Mouse (Mus musculus) cerebellum, adult 2 months (tissue): ENCODE measurements around the gene Ctsw.

Source experiments
- CTCF ChIP-seq: fragments of 200-500 bp; IDR thresholded peaks from 2 replicates; pipeline ENCODE4 v1.5.1; 2011; ENCODE audit warnings: low read depth, mild to moderate bottlenecking, control low read depth, low read length, moderate library complexity, borderline replicate concordance; ENCODE audit not compliant: insufficient read depth
- POLR2A ChIP-seq: fragments of 200-500 bp; IDR thresholded peaks from 2 replicates; pipeline ENCODE4 v1.6.1; 2011; ENCODE audit warnings: low read length, control low read depth, borderline replicate concordance; ENCODE audit not compliant: insufficient read depth

DNA sequence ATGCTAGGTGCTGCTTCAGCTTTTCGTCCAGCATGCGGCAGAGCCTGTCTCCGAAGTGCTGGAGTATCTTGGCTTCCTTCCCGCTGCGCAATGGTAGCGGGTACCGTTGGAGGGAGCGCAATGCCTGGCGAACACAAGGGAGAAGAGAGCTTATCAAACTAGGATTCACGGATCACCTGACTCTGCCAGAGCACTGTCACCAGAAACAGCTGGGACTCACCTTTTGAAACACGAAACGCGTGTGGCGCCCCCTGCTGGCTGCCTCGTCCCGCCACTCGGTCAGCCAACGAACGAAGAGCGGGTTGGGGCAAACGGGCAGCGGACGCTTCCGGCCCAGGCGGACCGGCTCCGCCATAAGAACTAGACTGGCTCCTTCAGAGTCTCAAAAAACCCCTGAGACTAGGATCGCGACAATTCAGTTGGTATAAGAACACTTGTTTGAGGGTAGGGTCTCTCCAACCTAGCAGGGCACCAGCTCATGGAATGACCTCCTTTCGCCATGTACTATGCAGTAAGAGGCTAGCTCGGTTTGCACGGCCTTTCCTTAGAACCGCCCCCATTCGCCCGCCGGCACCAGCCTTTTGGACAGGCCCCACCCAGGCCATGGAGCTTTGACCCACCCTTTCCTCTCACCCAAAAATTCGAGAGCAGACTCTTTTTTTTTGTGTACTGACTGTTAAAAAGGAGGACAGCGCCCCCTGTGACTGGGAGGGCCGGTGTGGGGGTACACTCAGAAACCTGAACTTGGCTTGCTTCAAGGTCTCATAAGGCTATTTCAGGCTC, 19.7 kb upstream of the Ctsw start, which contains the start of gene Mus81:
- TF ChIP-seq POLR2A (peak; percentile 83; the same call in 1 of the 2 replicates), CTCF (peak; percentile 78)
